Mouse (Mus musculus) liver, adult (tissue): Measurements from ENCODE around the gene Camk2g.

ENCODE experiments used
- GATA4 ChIP-seq: IDR thresholded peaks from 2 replicates; pipeline ENCODE4 v1.6.1; 2014; ENCODE audit warnings: mild to moderate bottlenecking, low read length; ENCODE audit not compliant: insufficient replicate concordance

Gene Camk2g

DNA sequence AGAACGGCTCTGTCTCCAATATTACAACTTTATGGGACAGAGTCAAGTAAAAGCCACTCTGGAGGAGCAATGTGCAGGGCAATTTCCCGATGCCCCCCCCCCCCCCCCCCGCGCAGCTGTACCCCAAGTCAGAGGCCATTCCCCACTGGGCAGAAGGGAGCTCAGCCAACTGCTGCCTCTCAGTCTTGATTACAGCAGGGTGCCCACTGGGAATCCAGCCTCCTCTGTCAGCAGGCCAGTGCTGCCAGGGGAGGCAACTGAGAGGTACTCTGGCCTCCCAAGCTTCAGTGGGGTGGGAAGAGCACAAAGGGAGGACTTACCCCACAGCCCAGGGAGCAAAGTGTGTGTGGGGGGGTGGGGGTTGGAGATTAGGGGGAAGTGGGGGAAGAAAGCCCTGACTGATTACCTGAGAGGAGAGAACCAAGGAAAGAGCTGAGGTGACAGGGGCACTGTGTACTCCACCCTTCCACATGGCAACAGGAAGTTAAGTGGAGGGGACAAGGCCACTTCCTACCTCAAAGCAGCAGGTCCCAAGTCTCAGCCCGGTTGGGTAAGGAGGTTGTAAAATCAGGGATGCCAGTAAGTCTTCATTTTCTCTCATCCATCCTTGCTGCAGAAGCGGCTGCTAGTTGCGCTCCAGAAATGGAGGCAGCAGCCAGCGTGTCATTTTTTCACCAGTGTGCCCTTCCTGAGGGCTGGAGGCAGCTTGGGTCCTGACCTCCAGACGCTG is 1.7 kb upstream of the Camk2g start:
- no peak for TF ChIP-seq GATA4

DNA sequence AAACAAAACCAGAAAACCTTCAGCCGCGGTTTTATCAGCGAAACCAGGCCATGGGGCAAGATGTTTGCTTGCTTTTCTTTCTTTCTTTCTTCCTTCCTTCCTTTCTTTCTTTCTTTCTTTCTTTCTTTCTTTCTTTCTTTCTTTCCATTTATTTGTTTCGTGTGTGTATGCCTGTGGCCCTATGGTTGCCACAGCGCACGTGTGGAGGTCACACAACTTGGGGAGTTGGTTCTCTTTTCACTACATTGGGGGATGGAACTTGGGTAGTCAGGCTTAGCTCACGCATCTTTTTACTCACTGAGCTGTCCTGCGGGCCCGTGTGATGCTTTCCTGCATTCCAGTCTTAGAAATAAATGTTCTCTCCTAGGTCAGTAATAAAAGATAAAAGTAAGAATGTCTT is 701 bp upstream of the Camk2g start:
- TF ChIP-seq GATA4: no peak

DNA sequence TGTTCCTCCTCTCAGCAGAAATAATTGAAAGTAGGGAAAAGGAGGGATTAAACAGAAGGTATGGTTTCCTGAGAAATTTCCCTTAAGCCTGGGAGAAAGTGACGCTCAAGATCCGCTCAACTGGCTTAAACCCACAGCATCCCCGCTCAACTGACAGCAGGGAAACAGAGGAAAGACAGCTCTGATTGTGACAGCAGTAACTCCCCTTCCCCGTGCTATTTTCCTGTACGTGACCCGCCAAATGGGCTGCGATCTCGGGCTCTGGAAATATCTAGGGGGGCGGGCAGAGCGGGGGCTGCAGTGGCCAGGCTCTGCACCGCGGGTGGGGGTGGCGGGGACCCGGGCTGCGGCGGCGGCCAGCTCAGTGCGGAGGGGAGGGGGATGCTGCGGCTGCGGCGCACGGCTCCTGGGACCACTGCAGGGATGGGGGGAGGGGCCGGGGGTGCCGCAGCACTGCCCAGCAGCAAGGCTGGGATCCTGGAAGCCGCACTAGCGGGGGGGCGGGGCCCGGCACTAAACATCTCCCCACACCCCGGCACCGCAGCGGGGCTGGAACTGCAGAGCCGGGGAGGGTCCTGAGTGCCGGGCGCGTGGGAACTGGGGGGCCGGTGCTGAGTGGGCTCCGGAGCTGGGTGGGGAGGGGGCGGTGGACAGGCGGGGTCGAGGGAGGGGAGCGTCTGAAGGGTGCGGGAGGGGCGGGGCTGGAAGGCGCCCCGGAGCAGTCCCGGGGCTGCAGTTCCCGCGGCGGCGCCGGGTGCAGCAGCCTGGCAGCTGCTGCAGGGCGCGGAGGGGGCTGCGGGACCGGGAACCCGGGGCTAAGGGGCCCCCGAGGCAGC is 748 bp downstream of the Camk2g start:
- no peak for TF ChIP-seq GATA4

DNA sequence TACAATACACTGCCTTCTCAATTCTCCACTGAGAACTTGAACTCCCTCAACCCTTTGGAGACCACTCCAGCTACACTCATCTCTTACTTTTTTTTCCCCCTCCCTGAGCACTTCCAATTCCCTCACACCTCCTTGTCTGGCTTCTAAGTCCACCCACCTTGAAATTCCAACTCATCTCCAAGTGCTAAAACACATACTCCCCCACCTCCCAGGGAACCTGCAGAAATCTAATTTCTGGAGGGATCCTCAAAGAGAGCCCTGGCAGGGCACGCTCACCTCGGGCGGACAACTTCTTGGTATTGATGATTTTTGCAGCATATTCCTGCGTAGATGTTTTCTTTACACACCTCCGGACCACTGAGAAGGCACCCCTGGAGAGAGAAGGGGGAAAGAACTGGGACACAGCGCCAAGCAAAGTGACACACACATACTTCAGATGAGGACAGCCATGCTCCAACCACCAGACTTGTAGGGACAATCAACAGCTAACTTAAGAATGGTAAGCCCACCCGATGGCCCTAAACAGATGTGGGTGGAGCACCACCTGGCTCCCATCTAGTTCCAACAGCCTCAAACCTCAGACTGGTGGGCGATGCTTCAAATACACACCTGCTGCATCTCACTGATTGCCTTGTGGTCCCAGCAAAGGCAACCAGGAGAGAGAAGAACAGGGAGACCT is 1.5 kb downstream of the Camk2g start:
- TF ChIP-seq GATA4: no peak

DNA sequence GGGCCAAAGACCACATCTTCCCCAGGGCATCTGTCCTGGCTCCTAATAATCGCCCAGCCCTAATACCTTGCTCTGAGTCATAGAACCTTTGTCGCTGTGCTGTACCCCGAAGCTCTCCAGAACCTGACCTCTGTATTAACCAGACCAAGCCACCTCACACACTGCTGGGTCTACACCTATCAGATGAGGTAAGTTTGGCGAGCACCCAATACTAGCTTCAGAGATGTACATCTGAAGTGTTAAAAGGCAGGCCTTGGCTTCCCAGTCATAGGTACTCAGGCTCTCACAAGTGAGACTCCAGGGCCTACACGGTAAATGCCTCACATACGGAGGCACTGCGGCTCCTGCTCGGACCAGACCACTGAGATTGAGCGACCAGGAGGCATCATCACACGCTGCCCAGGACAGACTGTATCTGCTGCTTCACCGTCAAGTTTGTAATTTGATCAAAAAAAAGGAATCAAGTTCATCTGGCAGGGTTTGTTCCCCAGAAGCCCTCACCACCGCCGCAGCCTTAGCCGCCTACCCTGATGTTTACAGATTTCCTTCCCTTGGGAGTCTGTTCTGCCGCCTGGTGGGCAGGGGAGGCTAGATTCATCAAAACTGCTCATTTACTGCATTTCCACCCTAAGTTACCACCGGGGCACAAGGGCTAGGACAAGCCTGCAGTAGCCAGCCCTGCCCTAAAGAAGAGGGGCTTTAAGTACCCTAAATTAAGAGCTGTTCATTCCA is 2.2 kb downstream of the Camk2g start:
- TF ChIP-seq GATA4: no peak

DNA sequence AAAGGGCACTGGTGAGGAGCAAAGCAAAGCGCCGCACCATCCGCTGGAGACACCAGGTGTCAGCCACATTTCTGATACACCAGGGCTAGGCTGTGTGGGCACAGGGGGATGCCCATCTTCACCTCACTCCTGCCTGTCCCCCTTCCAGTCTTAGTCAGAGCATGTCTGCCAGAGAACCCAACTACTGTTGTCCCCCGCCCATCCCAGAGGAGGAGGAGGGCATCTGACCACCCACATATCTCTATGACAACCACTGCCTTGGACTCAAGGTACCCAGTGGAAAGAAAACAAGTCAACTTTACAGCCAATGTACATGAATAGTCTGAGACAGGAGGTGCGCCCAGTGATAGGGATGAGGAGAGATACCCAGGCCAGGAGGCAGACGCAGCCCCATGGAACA is 2.9 kb downstream of the Camk2g start:
- TF ChIP-seq GATA4: no peak

DNA sequence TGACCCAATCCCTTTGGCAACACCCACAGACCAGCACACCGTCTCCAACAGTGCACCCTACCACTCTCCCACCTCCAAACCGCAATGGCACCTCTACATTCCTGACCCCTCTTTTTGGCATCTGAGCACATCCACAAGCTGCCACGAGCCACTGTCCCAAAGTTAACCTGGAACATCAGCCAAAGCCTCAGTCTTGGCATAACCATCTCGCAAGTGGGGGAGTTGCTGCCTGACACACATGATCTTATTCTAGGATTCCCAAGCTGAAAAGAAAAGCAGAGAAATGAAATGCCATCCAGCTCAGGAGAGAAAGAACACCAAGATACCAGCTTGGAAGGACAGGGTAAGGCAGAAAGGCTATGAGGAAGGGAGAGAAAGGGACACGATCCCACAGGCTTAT is 3.4 kb downstream of the Camk2g start:
- TF ChIP-seq GATA4: no peak

DNA sequence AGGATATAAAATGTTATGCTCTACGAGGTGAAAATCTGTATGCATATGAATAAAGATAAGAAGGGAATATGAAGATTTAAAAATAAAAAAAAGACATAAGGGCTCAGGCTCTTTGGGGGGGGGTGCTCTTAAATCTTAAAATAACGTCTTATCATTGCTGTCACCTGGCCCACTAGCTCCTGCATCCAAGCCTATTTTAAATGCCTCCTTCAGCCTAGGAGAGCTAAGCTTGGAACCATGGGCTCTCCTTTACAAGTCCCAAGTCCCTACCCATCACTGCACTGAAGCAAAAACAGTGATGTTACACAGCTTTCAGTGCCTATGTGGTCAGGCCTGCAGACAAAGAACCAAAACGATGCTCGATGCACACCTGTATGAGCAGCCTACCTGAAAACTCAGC is 4.3 kb downstream of the Camk2g start:
- no peak for TF ChIP-seq GATA4

DNA sequence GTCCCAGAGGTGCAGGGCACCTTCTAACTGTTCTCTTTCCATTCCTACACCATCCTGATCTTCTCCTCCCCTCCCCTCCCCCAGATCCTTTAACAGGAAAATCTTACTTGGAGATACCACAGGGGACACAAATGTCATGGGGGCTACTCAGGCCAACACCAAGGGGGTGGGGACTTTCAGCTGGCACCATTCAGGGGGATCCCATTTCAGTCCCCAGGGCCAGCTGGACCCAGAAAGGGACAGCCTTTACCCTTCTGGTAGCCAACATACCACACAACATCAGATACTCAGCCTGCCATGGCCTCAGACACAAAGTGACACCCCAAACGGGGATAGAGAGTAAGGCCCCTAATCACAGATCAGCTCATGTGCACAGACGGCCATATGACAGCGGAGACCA is 5.7 kb downstream of the Camk2g start:
- no peak for TF ChIP-seq GATA4

DNA sequence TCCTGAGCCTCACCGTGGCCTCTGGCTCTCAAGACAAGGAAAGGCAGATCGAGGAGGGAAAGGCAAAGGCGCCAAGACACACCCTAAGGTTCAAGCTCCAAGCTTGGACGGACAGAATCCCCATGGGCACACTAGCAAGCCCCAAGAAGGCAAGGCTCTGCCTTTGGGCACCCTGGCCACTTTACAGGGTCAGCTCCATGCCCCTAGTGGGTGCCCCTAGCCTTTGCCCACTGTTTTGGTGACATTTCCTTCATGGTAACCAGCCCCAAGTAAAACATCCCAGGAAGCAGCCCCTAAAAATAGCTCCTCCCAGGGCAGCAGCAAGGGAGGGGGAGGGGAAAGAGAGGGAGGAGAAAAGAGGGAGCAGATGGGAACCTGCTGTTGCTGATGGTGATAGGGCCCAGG is 7.3 kb downstream of the Camk2g start:
- no peak for TF ChIP-seq GATA4

DNA sequence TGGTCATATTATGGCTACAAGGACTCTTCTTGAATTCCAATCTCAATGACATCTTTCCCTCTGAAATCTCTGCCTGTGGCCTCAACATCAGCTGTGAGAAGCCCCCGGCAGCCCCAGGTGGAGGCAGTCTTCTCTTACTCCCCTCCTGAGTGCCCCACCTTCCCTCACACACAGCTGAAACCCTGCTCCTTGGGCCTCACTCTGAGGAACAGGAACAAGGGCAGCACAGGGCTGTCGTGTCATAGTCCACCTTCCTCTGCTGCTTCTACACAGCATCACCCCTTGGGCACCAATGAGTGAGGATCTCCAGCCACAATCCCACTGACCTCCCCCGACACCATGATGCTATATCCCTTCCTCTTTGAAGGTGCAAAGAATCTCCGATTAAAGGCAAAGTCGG is 7.9 kb downstream of the Camk2g start:
- TF ChIP-seq GATA4: no peak

DNA sequence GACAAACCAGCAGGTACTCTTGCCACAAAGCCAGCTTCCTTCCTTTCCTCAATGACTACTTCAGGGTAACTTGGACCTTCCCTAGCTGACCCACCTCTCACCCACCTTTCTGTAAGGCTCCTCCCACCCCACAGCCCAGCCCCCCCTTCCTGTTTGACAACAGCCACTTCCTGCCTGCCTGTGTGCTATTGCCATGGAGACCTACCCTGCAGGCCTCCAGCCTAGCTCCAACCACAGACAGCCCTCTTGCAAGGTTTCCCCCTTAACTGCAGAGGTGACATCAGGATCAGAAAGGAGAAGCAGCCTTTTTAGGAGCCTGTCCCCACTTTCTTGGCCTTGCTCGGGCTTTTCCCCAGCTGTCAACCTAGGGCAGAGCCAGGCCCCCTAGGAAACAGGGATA is 8.7 kb downstream of the Camk2g start:
- TF ChIP-seq GATA4: no peak

DNA sequence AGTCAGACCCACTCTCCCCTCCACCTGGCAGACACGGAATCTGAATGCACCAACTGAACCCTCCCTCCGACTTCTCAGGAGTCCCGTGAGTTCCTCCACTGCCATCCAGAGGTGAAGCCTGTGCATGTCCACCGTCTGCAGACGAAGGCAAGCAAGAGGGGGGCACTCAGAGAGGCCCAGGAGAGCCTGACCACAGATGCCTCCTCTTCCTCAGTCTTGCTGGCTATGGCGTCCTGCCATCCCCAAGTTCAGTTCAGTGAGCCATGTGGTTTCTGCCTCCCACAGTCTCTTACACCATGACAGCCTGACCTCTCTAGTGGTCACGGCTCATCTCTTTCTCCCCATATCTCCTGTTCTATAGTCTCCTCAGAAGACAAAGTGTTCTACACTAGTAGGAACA is 9.2 kb downstream of the Camk2g start:
- TF ChIP-seq GATA4: no peak

DNA sequence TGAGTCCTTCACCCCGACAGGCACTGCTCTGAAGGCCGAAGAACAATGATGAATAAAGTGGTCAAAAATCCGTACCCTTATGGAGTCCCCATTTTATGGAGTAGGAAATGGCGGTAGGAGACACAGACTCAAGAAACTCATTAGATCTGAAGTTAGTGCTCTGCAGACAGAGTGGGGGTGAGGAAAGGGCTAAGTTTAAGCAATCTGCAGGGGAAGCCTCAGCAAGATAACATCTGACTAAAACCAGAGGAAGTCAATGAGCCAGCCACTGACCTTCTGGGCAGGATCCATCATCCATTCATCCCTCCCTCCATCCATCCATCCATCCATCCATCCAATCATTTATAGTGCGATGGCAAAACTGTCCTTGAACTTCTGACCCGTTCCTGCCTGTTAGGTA is 10.4 kb downstream of the Camk2g start:
- TF ChIP-seq GATA4: no peak

DNA sequence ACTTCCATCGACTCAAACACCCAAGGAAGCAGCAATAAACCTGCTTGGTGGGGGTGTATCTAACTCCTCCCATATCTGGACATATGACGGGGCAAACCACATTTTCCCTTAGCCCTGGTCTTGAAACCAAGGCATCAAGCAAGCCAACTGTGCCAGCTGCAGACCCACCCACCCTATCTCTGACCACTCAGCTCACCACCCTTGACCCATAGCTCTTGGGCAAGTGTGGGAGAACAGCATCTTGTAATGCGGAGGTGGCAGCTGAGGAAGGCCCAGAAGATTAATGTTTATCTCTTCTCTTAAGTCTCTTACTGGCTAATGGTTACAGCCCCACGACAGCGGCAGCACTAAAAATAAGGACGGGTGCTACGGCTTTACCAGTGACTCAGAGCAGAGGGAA is 11.0 kb downstream of the Camk2g start:
- no peak for TF ChIP-seq GATA4

DNA sequence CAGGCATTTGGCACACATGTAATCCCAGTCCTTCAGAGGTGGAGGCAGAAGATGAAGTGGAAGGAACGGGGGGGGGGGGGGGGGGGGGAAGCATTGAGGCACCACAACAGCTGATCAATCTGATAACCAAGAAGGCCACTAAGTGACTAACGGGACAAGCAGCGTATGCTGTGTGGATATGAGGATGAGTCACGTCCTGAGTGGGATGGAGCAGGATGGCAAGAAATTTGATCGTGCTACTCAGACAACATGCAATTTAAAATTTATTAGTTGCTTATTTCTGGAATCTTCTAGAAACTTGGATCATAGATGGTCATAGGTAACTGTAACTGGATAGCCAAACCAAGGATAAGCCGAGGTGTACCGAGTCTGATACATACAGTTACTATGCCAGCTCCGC is 13.7 kb downstream of the Camk2g start:
- TF ChIP-seq GATA4: no peak

DNA sequence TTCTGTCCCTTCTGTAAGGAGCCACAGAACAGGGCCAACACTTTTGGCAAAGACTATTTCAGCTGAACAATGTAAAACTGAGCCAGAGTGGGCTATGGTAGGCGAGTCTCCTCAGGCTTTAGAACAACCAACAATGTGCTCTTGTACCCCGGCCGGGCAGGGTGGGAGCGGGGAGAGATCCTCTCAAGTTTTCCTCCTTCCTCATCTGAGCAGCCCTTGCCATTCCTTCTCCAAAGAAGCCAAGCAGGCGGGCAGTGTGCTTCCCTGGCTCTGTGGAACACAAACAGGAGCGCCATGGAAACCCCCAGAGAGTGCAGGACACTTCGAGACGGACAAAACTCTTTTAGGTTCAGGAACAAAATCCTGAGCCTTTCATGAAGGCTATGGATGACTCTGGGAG is 15.4 kb downstream of the Camk2g start:
- no peak for TF ChIP-seq GATA4
